In genomic region chr19:58455061-58455495, GRCm38 (mm10) we compare ENCODE assay signal across 8 mouse cellular contexts. TPM values are rescaled to one million over a fixed set of nuclear protein-coding genes. Genes with fewer than 3 reads are reported as not detected.
DNase-seq lines count a peak whose midpoint lies in the region; ATAC-seq and TF ChIP-seq lines count a peak whose summit lies in the region.

No protein-coding gene starts in this region.

- no peak for TF ChIP-seq CTCF in cerebellum, adult 2 months (IDR thresholded peaks at IDR 0.05; ENCODE audit: borderline replicate concordance, insufficient read depth, low read depth, low read length)
- TF ChIP-seq CTCF in bone marrow, adult 2 months (IDR thresholded peaks at IDR 0.05; ENCODE audit: control insufficient read depth, insufficient read depth, low read length) = no peak
- no peak for TF ChIP-seq CTCF in intestine, postnatal 0 days (IDR thresholded peaks at IDR 0.05; ENCODE audit: low read depth)

- peak overlapping the region; percentile 89 for H3K4me2 ChIP-seq in intestine, postnatal 0 days (replicated peaks; ENCODE audit: low read depth)
- peak overlapping the region; percentile 75 for H3K4me2 ChIP-seq in liver, embryonic 11.5 days

- H3K9me3 ChIP-seq in intestine, postnatal 0 days (ENCODE audit: control insufficient read depth) = no peaks in the 10 kb centered on the region
- H3K9me3 ChIP-seq in liver, embryonic 11.5 days (ENCODE audit: control insufficient read depth, low read length) = no peaks in the 10 kb centered on the region

- H3K36me3 ChIP-seq in intestine, postnatal 0 days (ENCODE audit: control insufficient read depth, insufficient read depth) = no peaks in the 10 kb centered on the region
- no peaks in the 10 kb centered on the region for H3K36me3 ChIP-seq in liver, embryonic 11.5 days (ENCODE audit: control insufficient read depth, insufficient read depth, low read length)

- no peak for TF ChIP-seq POLR2A in cerebellum, adult 2 months (IDR thresholded peaks at IDR 0.05; ENCODE audit: borderline replicate concordance, insufficient read depth, low read length)
- TF ChIP-seq POLR2A in bone marrow, adult 2 months (IDR thresholded peaks at IDR 0.05; ENCODE audit: borderline replicate concordance, control insufficient read depth, low read depth, low read length) = no peak

- DNase-seq in cerebellum, adult 2 months = peak; percentile 4 to 32
- DNase-seq in cerebellum, adult 9-10 months = no peak
- peak; percentile 22 to 38 for DNase-seq in frontal cortex, postnatal 14 days (ENCODE audit: low spot score in 2 of 2)
- peak; percentile 60 for DNase-seq in liver, embryonic 11.5 days (ENCODE audit: low spot score)
- peak; percentile 15 for DNase-seq in naive thymus-derived CD4-positive, alpha-beta T cell, adult 2 months (ENCODE audit: low read depth)
- DNase-seq in thymus, postnatal 36 days = peak; percentile 72 to 73

- H3K4me1 ChIP-seq in cerebellum, adult 2 months (ENCODE audit: control insufficient read depth, insufficient read depth, low read length) = peaks cover 12% of the 10 kb centered on the region; the same call in 1 of the 2 replicates
- H3K4me1 ChIP-seq in bone marrow, adult 2 months (ENCODE audit: control insufficient read depth, insufficient read depth, low read length) = peaks cover 2% of the 10 kb centered on the region; the same call in 1 of the 2 replicates
- H3K4me1 ChIP-seq in intestine, postnatal 0 days (replicated peaks; ENCODE audit: control insufficient read depth, insufficient read depth, low read length) = no peaks in the 10 kb centered on the region; the same call in 1 of the 2 replicates
- peaks cover 3% of the 10 kb centered on the region; the same call in 1 of the 2 replicates for H3K4me1 ChIP-seq in liver, embryonic 11.5 days (replicated peaks; ENCODE audit: control insufficient read depth, insufficient read depth, low read length)

- peaks cover 2% of the 10 kb centered on the region; the same call in 1 of the 2 replicates for H3K27me3 ChIP-seq in cerebellum, adult 2 months (ENCODE audit: control insufficient read depth, insufficient read depth, low read length)
- H3K27me3 ChIP-seq in intestine, postnatal 0 days (replicated peaks; ENCODE audit: control insufficient read depth, insufficient read depth, low read length) = peaks cover 56% of the 10 kb centered on the region
- peaks cover 56% of the 10 kb centered on the region for H3K27me3 ChIP-seq in liver, embryonic 11.5 days (replicated peaks; ENCODE audit: control insufficient read depth, insufficient read depth, low read length)

- H3K9ac ChIP-seq in intestine, postnatal 0 days (ENCODE audit: low read depth, low read length) = no peak overlapping the region
- 0 out of 2 replicates have a peak overlapping the region, but pooled peaks have one; percentile 8 for H3K9ac ChIP-seq in liver, embryonic 11.5 days (ENCODE audit: low read depth, low read length)

- WGBS in cerebellum, adult 2 months = under 1% methylated on average over 21 of the region's 21 CpGs
- WGBS in bone marrow, adult 2 months = 1% methylated on average over 21 of the region's 21 CpGs
- WGBS in intestine, postnatal 0 days = under 1% methylated on average over 21 of the region's 21 CpGs
- 2% methylated on average over 21 of the region's 21 CpGs for WGBS in liver, embryonic 11.5 days

- peak overlapping the region; percentile 3 for H3K4me3 ChIP-seq in cerebellum, adult 2 months (replicated peaks; ENCODE audit: insufficient read depth, low read depth, low read length)
- H3K4me3 ChIP-seq in bone marrow, adult 2 months (replicated peaks; ENCODE audit: control insufficient read depth, low read depth, low read length) = peak overlapping the region; percentile 60
- H3K4me3 ChIP-seq in intestine, postnatal 0 days (ENCODE audit: low read depth, low read length) = peak overlapping the region; percentile 50
- peak overlapping the region; percentile 50 for H3K4me3 ChIP-seq in liver, embryonic 11.5 days (ENCODE audit: low read depth, low read length)

- no peak overlapping the region for H3K27ac ChIP-seq in cerebellum, adult 2 months (ENCODE audit: insufficient read depth, low read length)
- H3K27ac ChIP-seq in bone marrow, adult 2 months (ENCODE audit: control insufficient read depth, insufficient read depth, low read depth, low read length, poor library complexity) = 0 out of 2 replicates have a peak overlapping the region, but pooled peaks have one; percentile 37
- H3K27ac ChIP-seq in intestine, postnatal 0 days (ENCODE audit: low read depth, low read length) = no peak overlapping the region
- no peak overlapping the region for H3K27ac ChIP-seq in liver, embryonic 11.5 days (ENCODE audit: low read depth, low read length)

- ATAC-seq in intestine, postnatal 0 days = no peak
- peak; percentile 23; the same call in 1 of the 2 replicates for ATAC-seq in liver, embryonic 11.5 days (replicated peaks; ENCODE audit: low FRiP score)

RNA-seq across cellular contexts. Expression of gene Gfra1, which starts 0.6 kb away (rescaled TPM):
- polyA plus RNA-seq in cerebellum, adult 2 months (2012; rRNA removed) = 11.9 and 14.1 TPM in 2 replicates
- polyA plus RNA-seq in bone marrow, adult 2 months (2011; ENCODE audit: insufficient read depth, insufficient read length, low replicate concordance, missing spikeins) = 0.83 and 2.4 TPM in 2 replicates
- polyA plus RNA-seq in intestine, postnatal 0 days (2015; fragmentation: Nextera tagmentation; extraction: Ambion mirVana) = 4.9 TPM in 2 replicates
- 10.7 and 11.4 TPM in 2 replicates for polyA plus RNA-seq in liver, embryonic 11.5 days (2014; fragmentation: Nextera tagmentation; extraction: Ambion mirVana)

RNA-seq across cellular contexts. Expression of gene Ccdc172, which starts 56.7 kb away (rescaled TPM):
- polyA plus RNA-seq in cerebellum, adult 2 months (2012; rRNA removed) = not detected in 2 replicates
- polyA plus RNA-seq in bone marrow, adult 2 months (2011; ENCODE audit: insufficient read depth, insufficient read length, low replicate concordance, missing spikeins) = not detected in 2 replicates
- polyA plus RNA-seq in intestine, postnatal 0 days (2015; fragmentation: Nextera tagmentation; extraction: Ambion mirVana) = not detected in 2 replicates
- not detected in 2 replicates for polyA plus RNA-seq in liver, embryonic 11.5 days (2014; fragmentation: Nextera tagmentation; extraction: Ambion mirVana)

Comparison
In these comparisons a context has a peak if more than half of its experiments do, and no peak if none do; other contexts are left out.
1. H3K4me3 ChIP-seq: peak in every context shown above with its lines; median percentile 60 in bone marrow, adult 2 months; 50 in intestine, postnatal 0 days; 50 in liver, embryonic 11.5 days; 3 in cerebellum, adult 2 months.